Mouse (Mus musculus) right cerebral cortex, postnatal 4 days (tissue): ENCODE results near the gene Bnip1.

Source experiments
- DNase-seq: peaks from one replicate; pipeline ENCODE4 v3.0.0-alpha.2; 2022

The Bnip1 gene

GRCm38 (mm10) chr17:26795386-26795785, 14.5 kb downstream of the Bnip1 start:
- DNase-seq = no peak

GRCm38 (mm10) chr17:26797379-26798128, 16.7 kb downstream of the Bnip1 start:
- DNase-seq = no peak

- DNase-seq = no peak
Measured at GRCm38 (mm10) chr17:26802886-26803285, 22.0 kb downstream of the Bnip1 start.

- no peak for DNase-seq
Measured at GRCm38 (mm10) chr17:26812607-26813006, 31.7 kb downstream of the Bnip1 start.

- no peak for DNase-seq
Measured at GRCm38 (mm10) chr17:26813497-26813896, 32.6 kb downstream of the Bnip1 start.

GRCm38 (mm10) chr17:26816810-26817209, 35.9 kb downstream of the Bnip1 start:
- no peak for DNase-seq

- no peak for DNase-seq
Measured at GRCm38 (mm10) chr17:26817776-26818175, 36.9 kb downstream of the Bnip1 start.

- no peak for DNase-seq
Measured at GRCm38 (mm10) chr17:26826131-26826530, 45.3 kb downstream of the Bnip1 start.

- DNase-seq = no peak
Measured at GRCm38 (mm10) chr17:26833806-26834205, 52.9 kb downstream of the Bnip1 start.

- DNase-seq = no peak
Measured at GRCm38 (mm10) chr17:26834302-26834965, 53.6 kb downstream of the Bnip1 start.

GRCm38 (mm10) chr17:26834966-26835755, 54.3 kb downstream of the Bnip1 start:
- DNase-seq = no peak

- no peak for DNase-seq
Measured at GRCm38 (mm10) chr17:26835956-26836355, 55.1 kb downstream of the Bnip1 start.

- no peak for DNase-seq
Measured at GRCm38 (mm10) chr17:26836377-26836776, 55.5 kb downstream of the Bnip1 start.

GRCm38 (mm10) chr17:26836786-26837545, 56.1 kb downstream of the Bnip1 start:
- DNase-seq = no peak

GRCm38 (mm10) chr17:26837546-26837985, 56.7 kb downstream of the Bnip1 start:
- DNase-seq = no peak

GRCm38 (mm10) chr17:26838191-26838910, 57.5 kb downstream of the Bnip1 start:
- no peak for DNase-seq

- DNase-seq = no peak
Measured at GRCm38 (mm10) chr17:26838911-26839717, 58.2 kb downstream of the Bnip1 start.

- no peak for DNase-seq
Measured at GRCm38 (mm10) chr17:26839718-26840438, 59.0 kb downstream of the Bnip1 start.

GRCm38 (mm10) chr17:26840439-26840780, 59.5 kb downstream of the Bnip1 start:
- DNase-seq = no peak

- DNase-seq = no peak
Measured at GRCm38 (mm10) chr17:26840922-26841731, 60.3 kb downstream of the Bnip1 start.
